Mouse (Mus musculus) G1E (cell line): Measurements from ENCODE around the gene Mef2b.

Experiments
- CTCF ChIP-seq: IDR thresholded peaks from 2 replicates; pipeline ENCODE4 v1.5.1; 2012; ENCODE audit warnings: low read depth, low read length, inconsistent platforms, mixed read lengths
- POLR2AphosphoS5 ChIP-seq: IDR thresholded peaks from 2 replicates; pipeline ENCODE4 v1.6.1; 2012; ENCODE audit warnings: low read depth, low read length, inconsistent platforms; ENCODE audit not compliant: insufficient replicate concordance

DNA sequence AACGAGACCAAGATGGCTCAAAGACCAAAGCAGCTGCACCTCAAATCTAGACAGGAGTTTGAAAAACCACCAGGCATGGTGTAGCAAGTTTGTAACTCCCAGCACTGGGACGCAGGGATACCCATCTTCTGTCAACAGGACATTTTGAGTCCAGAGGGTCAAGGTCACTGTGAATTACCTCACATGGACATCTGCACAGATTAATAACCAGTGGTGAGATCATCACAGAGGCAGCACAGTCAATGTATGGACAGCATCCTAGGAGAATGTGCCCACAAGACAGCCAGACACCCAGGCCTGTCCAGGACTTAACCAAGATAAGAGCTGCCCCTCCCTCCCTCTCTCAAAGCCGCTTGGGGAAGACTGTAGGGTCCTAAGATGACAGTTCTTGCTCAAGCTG lies 30.6 kb downstream of the Mef2b start:
- TF ChIP-seq CTCF (no peak), POLR2AphosphoS5 (no peak)
